Mouse (Mus musculus): ENCODE measurements around the gene Stx8. TPM values are rescaled to one million over a fixed set of nuclear protein-coding genes. Genes with fewer than 3 reads are reported as not detected.

Gene Stx8
- polyA plus RNA-seq, 1 experiment from 2014 or later, result 48.6 TPM

DNA sequence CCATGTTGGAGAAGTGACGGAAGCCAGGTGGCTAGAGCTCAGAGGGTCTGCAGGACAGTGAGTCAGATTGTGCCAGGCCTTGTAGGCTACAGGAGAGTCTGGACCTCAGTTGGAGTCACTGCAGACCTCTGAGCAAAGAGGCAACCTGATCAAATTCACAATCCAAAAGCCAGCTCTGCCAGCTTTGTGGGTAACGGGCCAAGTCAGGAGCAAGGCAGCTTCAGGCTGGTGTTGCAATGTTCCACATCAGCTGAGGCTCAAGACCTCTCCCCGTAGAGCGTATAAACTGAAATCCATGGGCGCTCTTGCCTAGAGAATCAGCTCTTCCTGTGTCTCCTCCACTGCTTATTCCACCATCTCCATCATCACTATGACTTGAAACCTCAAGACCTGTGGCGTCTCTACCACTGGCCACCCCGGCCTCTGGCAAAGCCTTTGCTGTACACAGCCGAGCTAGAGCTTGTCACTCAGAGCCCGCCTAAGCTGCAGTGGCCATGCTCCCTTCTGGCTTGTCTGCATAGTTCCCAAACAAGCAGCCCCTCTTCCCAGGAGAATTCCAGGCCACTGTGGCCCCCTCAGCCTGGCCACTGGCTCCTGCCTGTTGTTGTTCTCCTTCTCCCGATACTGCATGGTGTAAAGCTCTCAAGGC, 235.9 kb downstream of the Stx8 start:
- no peak for TF ChIP-seq CTCF (IDR thresholded peaks at IDR 0.05; ENCODE audit: low read depth)
- Histone ChIP-seq H3K36me3 (ENCODE audit: insufficient read depth) (no peaks in the 10 kb centered on the region), H3K27ac (ENCODE audit: low read depth) (no peak overlapping the region), H3K4me1 (ENCODE audit: insufficient read depth) (peaks cover 29% of the 10 kb centered on the region), H3K9ac (no peak overlapping the region), H3K27me3 (ENCODE audit: insufficient read depth, low read length) (no peaks in the 10 kb centered on the region), H3K4me2 (no peak overlapping the region), H3K9me3 (ENCODE audit: low read depth, low read length) (no peaks in the 10 kb centered on the region), H3K4me3 (ENCODE audit: low read depth, low read length) (no peak overlapping the region)
- no peak for DNase-seq
- no peak for ATAC-seq (ENCODE audit: insufficient read depth)
- WGBS, result 76% methylated on average over 10 of the region's 10 CpGs

DNA sequence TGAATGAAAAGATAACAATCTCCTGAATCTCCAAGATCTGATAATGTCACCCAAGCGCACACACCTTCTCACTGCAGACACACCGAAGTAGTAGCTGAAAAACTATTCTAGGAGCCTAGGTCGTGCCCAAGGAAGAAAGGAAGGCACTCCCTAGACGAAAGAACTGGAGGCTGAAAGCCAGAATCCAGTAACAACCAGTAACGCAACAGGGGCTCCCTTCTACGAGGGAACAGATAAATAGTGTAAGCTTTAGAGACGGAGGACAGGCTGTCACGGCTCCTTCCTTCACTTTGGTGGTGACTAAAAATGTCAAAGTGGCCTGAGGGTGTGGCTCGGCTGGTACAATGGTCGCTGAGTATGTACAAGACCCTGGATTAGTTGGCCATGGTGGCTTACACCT, 236.6 kb downstream of the Stx8 start:
- H3K27me3 ChIP-seq (ENCODE audit: insufficient read depth, low read length), result no peaks in the 10 kb centered on the region
- no peak overlapping the region for H3K9ac ChIP-seq
- H3K9me3 ChIP-seq (ENCODE audit: low read depth, low read length), result no peaks in the 10 kb centered on the region
- H3K36me3 ChIP-seq (ENCODE audit: insufficient read depth), result no peaks in the 10 kb centered on the region
- H3K4me1 ChIP-seq (ENCODE audit: insufficient read depth), result peaks cover 29% of the 10 kb centered on the region
- 48% methylated on average over 10 of the region's 10 CpGs for WGBS
- no peak for ATAC-seq (ENCODE audit: insufficient read depth)
- no peak overlapping the region for H3K4me3 ChIP-seq (ENCODE audit: low read depth, low read length)
- TF ChIP-seq CTCF (IDR thresholded peaks at IDR 0.05; ENCODE audit: low read depth), result no peak
- no peak for DNase-seq
- no peak overlapping the region for H3K27ac ChIP-seq (ENCODE audit: low read depth)
- H3K4me2 ChIP-seq, result no peak overlapping the region

DNA sequence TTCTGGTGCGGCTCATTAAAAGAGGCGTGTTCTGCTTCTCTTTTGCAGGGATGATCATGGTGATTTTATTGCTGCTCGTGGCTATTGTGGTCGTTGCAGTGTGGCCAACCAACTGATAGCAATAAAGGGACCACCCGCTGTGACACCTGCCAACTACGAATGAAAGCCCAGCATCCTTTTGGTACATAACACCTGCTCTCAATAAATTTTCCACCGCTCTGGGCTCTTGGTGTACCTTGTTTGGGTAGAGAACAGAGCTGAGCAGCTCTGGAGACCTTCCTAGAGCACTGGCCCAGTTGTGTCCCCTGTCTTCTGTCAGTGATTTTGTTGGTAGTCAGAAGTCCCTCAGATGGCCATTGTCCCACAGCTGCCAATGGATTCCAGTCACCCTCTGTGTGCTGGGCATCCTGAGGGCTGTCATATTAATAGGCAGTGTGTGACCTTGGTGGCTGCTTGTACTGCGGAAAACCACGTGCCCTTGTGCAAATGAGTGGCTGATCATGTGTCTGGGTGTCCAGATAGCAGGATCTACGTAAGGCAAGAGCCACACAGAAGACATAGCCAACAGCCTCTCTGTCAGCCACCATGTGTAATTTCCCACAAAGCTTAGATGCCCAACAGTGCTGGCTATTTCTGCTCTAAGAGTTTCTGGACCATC, 237.8 kb downstream of the Stx8 start:
- ATAC-seq (ENCODE audit: insufficient read depth) (no peak), DNase-seq (no peak)
- WGBS, result 72% methylated on average over 10 of the region's 10 CpGs
- Histone ChIP-seq H3K4me2 (no peak overlapping the region), H3K4me3 (ENCODE audit: low read depth, low read length) (no peak overlapping the region), H3K27me3 (ENCODE audit: insufficient read depth, low read length) (no peaks in the 10 kb centered on the region), H3K9me3 (ENCODE audit: low read depth, low read length) (no peaks in the 10 kb centered on the region), H3K9ac (no peak overlapping the region), H3K27ac (ENCODE audit: low read depth) (no peak overlapping the region), H3K4me1 (ENCODE audit: insufficient read depth) (peaks cover 36% of the 10 kb centered on the region), H3K36me3 (ENCODE audit: insufficient read depth) (no peaks in the 10 kb centered on the region)
- no peak for TF ChIP-seq CTCF (IDR thresholded peaks at IDR 0.05; ENCODE audit: low read depth)

DNA sequence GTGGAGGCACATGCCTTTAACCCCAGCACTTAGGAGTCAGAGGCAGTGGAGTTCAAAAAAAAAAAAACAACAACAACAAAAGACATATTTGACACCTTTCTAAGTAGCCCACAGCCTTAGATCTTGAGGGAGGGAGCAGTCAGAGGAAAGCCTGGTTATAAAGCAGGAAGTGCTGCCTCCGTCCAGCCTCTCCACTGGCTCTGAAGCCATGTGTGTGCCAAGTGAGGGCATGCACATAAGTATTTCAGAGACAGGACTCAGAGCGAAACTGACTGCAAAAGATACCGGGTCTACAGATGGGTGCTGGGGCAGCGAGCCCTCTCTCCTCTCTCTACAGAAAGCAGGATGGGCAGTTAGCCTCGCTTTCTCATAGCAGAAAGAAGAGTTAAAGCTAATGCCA, 238.4 kb downstream of the Stx8 start:
- H3K9me3 ChIP-seq (ENCODE audit: low read depth, low read length), result no peaks in the 10 kb centered on the region
- no peaks in the 10 kb centered on the region for H3K27me3 ChIP-seq (ENCODE audit: insufficient read depth, low read length)
- H3K36me3 ChIP-seq (ENCODE audit: insufficient read depth), result no peaks in the 10 kb centered on the region
- WGBS, result 63% methylated on average over 5 of the region's 5 CpGs
- no peak overlapping the region for H3K9ac ChIP-seq
- no peak for ATAC-seq (ENCODE audit: insufficient read depth)
- peaks cover 33% of the 10 kb centered on the region for H3K4me1 ChIP-seq (ENCODE audit: insufficient read depth)
- TF ChIP-seq CTCF (IDR thresholded peaks at IDR 0.05; ENCODE audit: low read depth), result no peak
- H3K27ac ChIP-seq (ENCODE audit: low read depth), result no peak overlapping the region
- no peak overlapping the region for H3K4me2 ChIP-seq
- H3K4me3 ChIP-seq (ENCODE audit: low read depth, low read length), result no peak overlapping the region
- DNase-seq, result no peak

DNA sequence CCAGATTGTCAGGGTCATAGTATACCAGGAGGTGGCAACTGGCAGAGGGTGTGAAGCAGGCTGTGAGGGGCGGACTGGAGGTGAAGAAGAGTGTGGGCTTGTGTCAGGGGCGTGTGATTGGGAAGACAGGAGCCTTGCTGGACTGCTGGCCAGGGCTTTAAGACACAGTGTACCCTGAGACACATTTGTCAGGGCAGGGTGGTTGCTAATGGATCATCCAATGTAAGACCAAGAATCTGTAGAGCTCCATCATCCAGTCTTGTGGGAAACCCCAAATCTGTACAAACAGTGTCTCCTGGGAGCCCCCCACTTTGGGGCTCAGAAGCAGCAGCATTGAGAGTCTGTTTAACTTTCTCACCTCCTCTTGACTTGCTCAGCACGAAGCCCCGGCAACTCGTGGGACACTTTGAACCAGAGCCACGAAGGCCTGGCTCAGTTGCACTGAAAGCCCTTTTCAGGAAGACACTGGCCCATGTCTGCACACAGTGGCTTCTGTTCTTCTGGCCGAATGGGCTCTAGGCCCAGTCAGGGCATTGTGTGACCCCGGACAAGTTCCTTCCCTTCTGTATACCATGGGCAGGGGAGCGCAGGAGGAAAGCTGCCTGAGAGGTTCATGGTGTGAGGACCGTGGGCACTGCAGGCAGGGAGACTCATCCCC, 239.7 kb downstream of the Stx8 start:
- Histone ChIP-seq H3K9me3 (ENCODE audit: low read depth, low read length) (no peaks in the 10 kb centered on the region), H3K4me2 (no peak overlapping the region), H3K27ac (ENCODE audit: low read depth) (no peak overlapping the region), H3K4me3 (ENCODE audit: low read depth, low read length) (no peak overlapping the region), H3K9ac (no peak overlapping the region), H3K4me1 (ENCODE audit: insufficient read depth) (peaks cover 20% of the 10 kb centered on the region), H3K36me3 (ENCODE audit: insufficient read depth) (no peaks in the 10 kb centered on the region), H3K27me3 (ENCODE audit: insufficient read depth, low read length) (no peaks in the 10 kb centered on the region)
- no peak for DNase-seq
- TF ChIP-seq CTCF (IDR thresholded peaks at IDR 0.05; ENCODE audit: low read depth), result no peak
- WGBS, result 73% methylated on average over 10 of the region's 10 CpGs
- ATAC-seq (ENCODE audit: insufficient read depth), result no peak

DNA sequence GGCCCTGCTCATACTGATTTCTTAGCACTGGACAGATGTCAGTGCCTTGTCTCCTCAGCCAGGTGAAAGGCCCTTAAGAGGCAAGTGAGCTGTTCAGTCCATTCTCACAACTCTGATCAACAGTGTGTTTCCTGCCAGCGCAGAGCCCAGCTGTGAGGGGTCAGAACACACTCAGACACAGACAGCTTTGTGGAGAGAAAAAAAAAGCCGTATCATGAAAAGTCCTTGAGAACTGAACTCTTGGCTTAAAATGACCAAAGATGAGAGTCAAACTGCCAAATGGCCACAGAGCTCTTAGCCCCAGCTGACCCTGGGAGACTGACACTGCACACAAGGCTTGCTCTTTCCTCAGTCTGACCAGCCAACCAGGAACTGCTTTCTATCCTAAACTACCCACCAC, 242.0 kb downstream of the Stx8 start:
- no peaks in the 10 kb centered on the region for H3K36me3 ChIP-seq (ENCODE audit: insufficient read depth)
- 28% methylated on average over 2 of the region's 2 CpGs for WGBS
- H3K4me2 ChIP-seq, result no peak overlapping the region
- ATAC-seq (ENCODE audit: insufficient read depth) (no peak), DNase-seq (peak; percentile 68)
- H3K4me3 ChIP-seq (ENCODE audit: low read depth, low read length), result no peak overlapping the region
- peak overlapping the region; percentile 26; the same call in 1 of the 2 replicates for H3K27ac ChIP-seq (ENCODE audit: low read depth)
- no peak overlapping the region for H3K9ac ChIP-seq
- TF ChIP-seq CTCF (IDR thresholded peaks at IDR 0.05; ENCODE audit: low read depth), result no peak
- H3K27me3 ChIP-seq (ENCODE audit: insufficient read depth, low read length), result no peaks in the 10 kb centered on the region
- H3K9me3 ChIP-seq (ENCODE audit: low read depth, low read length), result no peaks in the 10 kb centered on the region
- peaks cover 28% of the 10 kb centered on the region for H3K4me1 ChIP-seq (ENCODE audit: insufficient read depth)

DNA sequence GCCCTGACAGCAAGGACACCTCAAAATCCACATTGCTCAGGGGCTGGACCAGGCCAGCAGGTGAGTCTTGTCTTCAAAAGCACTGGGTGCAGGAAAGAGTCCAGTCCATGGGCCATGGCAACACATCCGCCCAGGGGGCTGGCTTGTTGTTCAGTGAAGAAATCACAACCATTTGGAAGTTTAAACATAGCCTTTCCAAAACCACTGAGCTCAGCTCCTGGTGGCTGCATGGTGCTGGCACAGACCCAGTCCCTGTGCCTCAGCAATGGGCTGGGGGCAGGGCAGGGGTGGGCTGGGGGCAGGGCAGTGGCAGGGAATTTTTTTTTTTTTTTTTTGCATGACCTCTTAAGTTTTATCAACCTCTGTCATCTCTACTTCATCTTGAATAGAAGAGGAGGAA, 242.6 kb downstream of the Stx8 start:
- ATAC-seq (ENCODE audit: insufficient read depth), result no peak
- 67% methylated on average over 1 of the region's 1 CpGs for WGBS
- peaks cover 28% of the 10 kb centered on the region for H3K4me1 ChIP-seq (ENCODE audit: insufficient read depth)

More for the DNA sequence above, 242.6 kb downstream of the Stx8 start:
- TF ChIP-seq CTCF (IDR thresholded peaks at IDR 0.05; ENCODE audit: low read depth), result no peak
- H3K27ac ChIP-seq (ENCODE audit: low read depth), result peak overlapping the region; percentile 26; the same call in 1 of the 2 replicates
- H3K27me3 ChIP-seq (ENCODE audit: insufficient read depth, low read length), result no peaks in the 10 kb centered on the region
- H3K4me2 ChIP-seq, result no peak overlapping the region
- DNase-seq, result peak; percentile 49
- H3K9ac ChIP-seq, result no peak overlapping the region
- H3K36me3 ChIP-seq (ENCODE audit: insufficient read depth), result no peaks in the 10 kb centered on the region
- H3K4me3 ChIP-seq (ENCODE audit: low read depth, low read length), result no peak overlapping the region
- no peaks in the 10 kb centered on the region for H3K9me3 ChIP-seq (ENCODE audit: low read depth, low read length)
